Mouse (Mus musculus) olfactory bulb, adult 2 months (tissue): ENCODE results near the gene Ccdc158.

ENCODE experiments used
- CTCF ChIP-seq: fragments of 200-500 bp; IDR thresholded peaks from 2 replicates; pipeline ENCODE4 v1.5.1; 2012; ENCODE audit warnings: low read depth, mild to moderate bottlenecking, low read length, moderate library complexity; ENCODE audit not compliant: insufficient read depth
- POLR2A ChIP-seq: fragments of 200-500 bp; IDR thresholded peaks from 2 replicates; pipeline ENCODE4 v1.6.1; 2012; ENCODE audit warnings: mild to moderate bottlenecking, low read depth, low read length, moderate library complexity; ENCODE audit not compliant: insufficient read depth

GRCm38 (mm10) chr5:92698131-92698836 is 23.2 kb upstream of the Ccdc158 start:
- no peak for TF ChIP-seq CTCF
- TF ChIP-seq POLR2A = no peak
